Comparison of ENCODE assay signal across 17 mouse cellular contexts in the genomic region with DNA sequence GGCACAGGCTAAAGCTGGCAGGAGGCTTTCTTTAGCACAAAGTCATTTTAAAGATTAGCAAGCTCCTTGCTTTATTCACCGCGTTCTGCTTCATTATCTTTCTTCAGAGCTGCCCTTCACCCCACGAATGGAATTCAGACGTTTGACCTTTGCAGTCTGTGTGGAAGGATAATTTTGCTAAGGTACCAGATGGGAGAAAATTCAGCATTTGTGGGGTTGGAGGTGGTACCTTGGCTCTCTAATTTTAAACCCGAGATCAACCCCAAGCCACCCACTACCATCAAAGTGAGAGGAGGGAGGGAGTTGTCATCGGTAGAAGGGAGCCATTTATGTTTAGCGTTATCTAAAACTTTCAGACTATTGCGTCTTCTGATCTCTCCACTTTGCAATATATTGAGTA.
DNase-seq lines count a peak whose midpoint lies in the region; ATAC-seq lines count a peak whose summit lies in the region.
"Had no signal": no experiment of that assay in that cellular context is flagged by ENCODE, and none has a peak within 500 bp of the region (broad histone marks: within the 10 kb centered on the region; RNA-seq: fewer than 3 reads in every experiment).

No protein-coding gene starts in this region.

- no peaks in the 10 kb centered on the region for H3K9me3 ChIP-seq in heart, embryonic 13.5 days
- no peaks in the 10 kb centered on the region for H3K9me3 ChIP-seq in hindbrain, embryonic 15.5 days
- no peaks in the 10 kb centered on the region for H3K9me3 ChIP-seq in midbrain, embryonic 15.5 days
- H3K9me3 ChIP-seq: embryonic facial prominence, embryonic 15.5 days; heart, embryonic 12.5 days; neural tube, embryonic 15.5 days had no signal

- no peaks in the 10 kb centered on the region for H3K36me3 ChIP-seq in heart, embryonic 13.5 days
- no peaks in the 10 kb centered on the region for H3K36me3 ChIP-seq in hindbrain, embryonic 15.5 days
- H3K36me3 ChIP-seq in midbrain, embryonic 15.5 days (replicated peaks) = no peaks in the 10 kb centered on the region
- H3K36me3 ChIP-seq: embryonic facial prominence, embryonic 15.5 days; heart, embryonic 12.5 days; neural tube, embryonic 15.5 days had no signal

- ATAC-seq in heart, embryonic 13.5 days (ENCODE audit: extremely low read depth, insufficient number of reproducible peaks, low FRiP score, low TSS enrichment) = no peak
- no peak for ATAC-seq in hindbrain, embryonic 15.5 days (ENCODE audit: low FRiP score, low read depth)
- 0 out of 2 replicates have a peak, but pooled peaks have one; percentile 48 for ATAC-seq in midbrain, embryonic 15.5 days (replicated peaks)

- peak overlapping the region; percentile 30 for H3K4me2 ChIP-seq in heart, embryonic 13.5 days
- 0 out of 2 replicates have a peak overlapping the region, but pooled peaks have one; percentile 13 for H3K4me2 ChIP-seq in hindbrain, embryonic 15.5 days
- H3K4me2 ChIP-seq in midbrain, embryonic 15.5 days = peak overlapping the region; percentile 28
- H3K4me2 ChIP-seq: embryonic facial prominence, embryonic 15.5 days; neural tube, embryonic 15.5 days had no signal

- 0 out of 2 replicates have a peak, but pooled peaks cover 6% of the 10 kb centered on the region for H3K4me1 ChIP-seq in heart, embryonic 13.5 days
- no peaks in the 10 kb centered on the region for H3K4me1 ChIP-seq in hindbrain, embryonic 15.5 days (replicated peaks)
- H3K4me1 ChIP-seq in midbrain, embryonic 15.5 days = 0 out of 2 replicates have a peak, but pooled peaks cover 7% of the 10 kb centered on the region
- H3K4me1 ChIP-seq: embryonic facial prominence, embryonic 15.5 days; neural tube, embryonic 15.5 days had no signal

- H3K27ac ChIP-seq in heart, embryonic 13.5 days (replicated peaks) = no peak overlapping the region
- 0 out of 2 replicates have a peak overlapping the region, but pooled peaks have one; percentile 30 for H3K27ac ChIP-seq in hindbrain, embryonic 15.5 days (replicated peaks)
- H3K27ac ChIP-seq in midbrain, embryonic 15.5 days = no peak overlapping the region
- H3K27ac ChIP-seq: embryonic facial prominence, embryonic 15.5 days; neural tube, embryonic 15.5 days had no signal

- DNase-seq in heart, adult 9 months (ENCODE audit: low spot score in 2 of 2) = no peak
- peak; percentile 40 for DNase-seq in embryo, embryonic 11 days
- DNase-seq in left cerebral cortex, postnatal 14 days (ENCODE audit: low spot score in 2 of 2) = no peak
- DNase-seq in ovary, adult 18-20 months (ENCODE audit: low spot score) = no peak
- DNase-seq: cerebellum, adult 11 months; cerebellum, postnatal 25 days; kidney, adult 9 months; lung, postnatal 36 days; retina, postnatal 1 day; spleen, adult 18-20 months; thymus, postnatal 25 days had no signal

- intact Hi-C loops in left cerebral cortex, postnatal 14 days (cut with DNase I) = no loop called here

- no peaks in the 10 kb centered on the region for H3K27me3 ChIP-seq in heart, embryonic 13.5 days (replicated peaks)
- H3K27me3 ChIP-seq in hindbrain, embryonic 15.5 days = no peaks in the 10 kb centered on the region
- H3K27me3 ChIP-seq in midbrain, embryonic 15.5 days (replicated peaks) = no peaks in the 10 kb centered on the region
- H3K27me3 ChIP-seq: embryonic facial prominence, embryonic 15.5 days; heart, embryonic 12.5 days; neural tube, embryonic 15.5 days had no signal

- no peak overlapping the region for H3K9ac ChIP-seq in heart, embryonic 13.5 days
- no peak overlapping the region for H3K9ac ChIP-seq in hindbrain, embryonic 15.5 days
- H3K9ac ChIP-seq in midbrain, embryonic 15.5 days = no peak overlapping the region
- H3K9ac ChIP-seq: embryonic facial prominence, embryonic 15.5 days; heart, embryonic 12.5 days; neural tube, embryonic 15.5 days had no signal

- no peak overlapping the region for H3K4me3 ChIP-seq in heart, embryonic 13.5 days
- no peak overlapping the region for H3K4me3 ChIP-seq in hindbrain, embryonic 15.5 days
- H3K4me3 ChIP-seq in midbrain, embryonic 15.5 days = no peak overlapping the region
- H3K4me3 ChIP-seq: embryonic facial prominence, embryonic 15.5 days; heart, embryonic 12.5 days; neural tube, embryonic 15.5 days had no signal

- 36% methylated on average over 8 of the region's 8 CpGs for WGBS in heart, embryonic 13.5 days
- 40% methylated on average over 8 of the region's 8 CpGs for WGBS in hindbrain, embryonic 15.5 days
- 22% methylated on average over 8 of the region's 8 CpGs for WGBS in midbrain, embryonic 15.5 days
